Mouse (Mus musculus) CH12.LX (cell line): ENCODE measurements around the gene AC129217.1. TPM values are rescaled to one million over a fixed set of nuclear protein-coding genes. Genes with fewer than 3 reads are reported as not detected.
A peak's percentile ranks its signal among the peaks of the same experiment; 100 is the strongest.

Source experiments
- DNase-seq: peaks from one replicate; pipeline ENCODE4 v3.0.0-alpha.2; 2013; ENCODE audit errors: extremely low read depth
- H3K27ac ChIP-seq: 2 replicates; pipeline ENCODE4 v1.5.1; 2012; ENCODE audit warnings: low read depth, mild to moderate bottlenecking, control low read depth, moderate library complexity; ENCODE audit not compliant: insufficient read depth
- H3K27me3 ChIP-seq: replicated peaks from 2 replicates; pipeline ENCODE3; 2012; ENCODE audit warnings: inconsistent platforms
- H3K36me3 ChIP-seq, 2 experiments: replicated peaks in 1 of 2; 2 replicates each; pipeline versions ENCODE3 to v1.6.1; 2012; ENCODE audit warnings: inconsistent platforms in 1 of 2, low read length in 1 of 2, mild to moderate bottlenecking in 1 of 2, mixed read lengths in 1 of 2, moderate library complexity in 1 of 2; ENCODE audit not compliant: control insufficient read depth in 1 of 2, insufficient read depth in 1 of 2
- H3K4me1 ChIP-seq, 2 experiments: 2 replicates each; pipeline ENCODE4 v1.6.1; 2012; ENCODE audit warnings: inconsistent platforms in 1 of 2, moderate library complexity in 1 of 2; ENCODE audit not compliant: insufficient read depth in 2 of 2, control insufficient read depth in 1 of 2
- H3K4me2 ChIP-seq: 2 replicates; pipeline ENCODE4 v1.6.1; 2012; ENCODE audit warnings: low read depth, mild to moderate bottlenecking, control low read depth; ENCODE audit not compliant: poor library complexity, insufficient read depth, severe bottlenecking
- H3K4me3 ChIP-seq, 3 experiments: fragments of 150-350 bp in 1 of 3; sonication (generic) in 1 of 3; replicated peaks in 1 of 3; 2 replicates each; pipeline versions ENCODE3 to v1.5.1; 2011 to 2012; ENCODE audit warnings: low read depth in 2 of 3, low read length in 2 of 3, mild to moderate bottlenecking in 2 of 3, moderate library complexity in 2 of 3, control low read depth in 1 of 3, improper control_type of control experiment in 1 of 3, inconsistent platforms in 1 of 3, mixed read lengths in 1 of 3; ENCODE audit not compliant: poor library complexity in 1 of 3
- H3K79me2 ChIP-seq: replicated peaks from 2 replicates; pipeline ENCODE4 v1.6.1; 2012; ENCODE audit warnings: mild to moderate bottlenecking, moderate library complexity; ENCODE audit not compliant: control insufficient read depth, poor library complexity, insufficient read depth, severe bottlenecking; ENCODE audit errors: extremely low read depth
- H3K9ac ChIP-seq: 2 replicates; pipeline ENCODE4 v1.6.1; 2012; ENCODE audit warnings: low read depth, mild to moderate bottlenecking, control low read depth, moderate library complexity; ENCODE audit not compliant: insufficient read depth
- H3K9me3 ChIP-seq: replicated peaks from 2 replicates; pipeline ENCODE3; 2012; ENCODE audit warnings: low read length, inconsistent platforms, mixed read lengths
- BHLHE40 ChIP-seq: IDR thresholded peaks from 2 replicates; pipeline ENCODE4 v1.6.1; 2011; ENCODE audit warnings: mild to moderate bottlenecking, low read depth, low read length, improper control_type of control experiment
- CHD1 ChIP-seq: IDR thresholded peaks from 2 replicates; pipeline ENCODE4 v1.6.1; 2012; ENCODE audit warnings: low read depth, low read length, improper control_type of control experiment, inconsistent platforms
- CHD2 ChIP-seq: IDR thresholded peaks from 2 replicates; pipeline ENCODE4 v1.6.1; 2011; ENCODE audit warnings: low read length, improper control_type of control experiment
- CTCF ChIP-seq, 2 experiments: IDR thresholded peaks in 1 of 2; conservative IDR thresholded peaks in 1 of 2; 2 replicates each; pipeline ENCODE4 v1.5.1; 2011 to 2012; ENCODE audit warnings: low read depth in 2 of 2, low read length in 2 of 2, improper control_type of control experiment in 1 of 2, inconsistent platforms in 1 of 2, mild to moderate bottlenecking in 1 of 2, moderate library complexity in 1 of 2
- E2F4 ChIP-seq: IDR thresholded peaks from 2 replicates; pipeline ENCODE4 v1.6.1; 2011; ENCODE audit warnings: low read depth, low read length, improper control_type of control experiment; ENCODE audit not compliant: insufficient replicate concordance
- ELF1 ChIP-seq: IDR thresholded peaks from 2 replicates; pipeline ENCODE4 v1.6.1; 2014; ENCODE audit warnings: low read depth, mild to moderate bottlenecking, inconsistent platforms, low read length, improper control_type of control experiment
- EP300 ChIP-seq: IDR thresholded peaks from 2 replicates; pipeline ENCODE4 v1.6.1; 2011; ENCODE audit warnings: low read length, improper control_type of control experiment
- ETS1 ChIP-seq: conservative IDR thresholded peaks from 2 replicates; pipeline ENCODE4 v1.6.1; 2012; ENCODE audit warnings: low read depth, mild to moderate bottlenecking, inconsistent platforms, low read length, improper control_type of control experiment, moderate library complexity
- GABPA ChIP-seq: IDR thresholded peaks from 2 replicates; pipeline ENCODE4 v1.6.1; 2012; ENCODE audit warnings: low read depth, low read length, improper control_type of control experiment, inconsistent platforms; ENCODE audit not compliant: insufficient replicate concordance
- HCFC1 ChIP-seq: IDR thresholded peaks from 2 replicates; pipeline ENCODE4 v1.6.1; 2012; ENCODE audit warnings: low read depth, mild to moderate bottlenecking, inconsistent platforms, low read length, improper control_type of control experiment
- IRF4 ChIP-seq: IDR thresholded peaks from 2 replicates; pipeline ENCODE4 v1.6.1; 2014; ENCODE audit warnings: low read depth, mild to moderate bottlenecking, inconsistent platforms, low read length, improper control_type of control experiment
- JUN ChIP-seq: IDR thresholded peaks from 2 replicates; pipeline ENCODE4 v1.6.1; 2011; ENCODE audit warnings: low read depth, mild to moderate bottlenecking, low read length, improper control_type of control experiment, moderate library complexity; ENCODE audit not compliant: insufficient read depth
- JUND ChIP-seq: conservative IDR thresholded peaks from 2 replicates; pipeline ENCODE4 v1.6.1; 2011; ENCODE audit warnings: low read depth, low read length, improper control_type of control experiment
- KAT2A ChIP-seq: IDR thresholded peaks from 2 replicates; pipeline ENCODE4 v1.6.1; 2012; ENCODE audit warnings: low read length, improper control_type of control experiment, inconsistent platforms; ENCODE audit not compliant: insufficient replicate concordance
- MAFK ChIP-seq: IDR thresholded peaks from 2 replicates; pipeline ENCODE4 v1.6.1; 2011; ENCODE audit warnings: low read length, improper control_type of control experiment; ENCODE audit not compliant: insufficient replicate concordance
- MAX ChIP-seq: IDR thresholded peaks from 2 replicates; pipeline ENCODE4 v1.6.1; 2011; ENCODE audit warnings: low read length, improper control_type of control experiment
- MAZ ChIP-seq: IDR thresholded peaks from 2 replicates; pipeline ENCODE4 v1.6.1; 2012; ENCODE audit warnings: low read depth, mild to moderate bottlenecking, inconsistent platforms, low read length, improper control_type of control experiment, moderate library complexity
- MEF2A ChIP-seq: IDR thresholded peaks from 2 replicates; pipeline ENCODE4 v1.6.1; 2014; ENCODE audit warnings: low read depth, mild to moderate bottlenecking, inconsistent platforms, low read length, improper control_type of control experiment, borderline replicate concordance
- MXI1 ChIP-seq: IDR thresholded peaks from 2 replicates; pipeline ENCODE4 v1.6.1; 2011; ENCODE audit warnings: mild to moderate bottlenecking, low read depth, low read length, improper control_type of control experiment
- MYC ChIP-seq: IDR thresholded peaks from 2 replicates; pipeline ENCODE4 v1.6.1; 2011; ENCODE audit warnings: low read depth, mild to moderate bottlenecking, improper control_type of control experiment, low read length
- NELFE ChIP-seq: IDR thresholded peaks from 2 replicates; pipeline ENCODE4 v1.6.1; 2011; ENCODE audit warnings: low read depth, low read length, improper control_type of control experiment
- NRF1 ChIP-seq: IDR thresholded peaks from 2 replicates; pipeline ENCODE4 v1.6.1; 2014; ENCODE audit warnings: low read depth, mild to moderate bottlenecking, inconsistent platforms, low read length, improper control_type of control experiment, moderate library complexity
- PAX5 ChIP-seq: IDR thresholded peaks from 2 replicates; pipeline ENCODE4 v1.6.1; 2012; ENCODE audit warnings: low read length, inconsistent platforms, mixed read lengths
- POLR2A ChIP-seq: IDR thresholded peaks from 2 replicates; pipeline ENCODE4 v1.6.1; 2011; ENCODE audit warnings: low read depth, mild to moderate bottlenecking, improper control_type of control experiment, low read length
- POLR2AphosphoS2 ChIP-seq: IDR thresholded peaks from 2 replicates; pipeline ENCODE4 v1.6.1; 2011; ENCODE audit warnings: low read depth, low read length, improper control_type of control experiment
- RAD21 ChIP-seq: IDR thresholded peaks from 2 replicates; pipeline ENCODE4 v1.6.1; 2011; ENCODE audit warnings: low read depth, mild to moderate bottlenecking, low read length, improper control_type of control experiment, moderate library complexity
- RCOR1 ChIP-seq: conservative IDR thresholded peaks from 2 replicates; pipeline ENCODE4 v1.6.1; 2012; ENCODE audit warnings: low read depth, mild to moderate bottlenecking, inconsistent platforms, low read length, improper control_type of control experiment
- SIN3A ChIP-seq: IDR thresholded peaks from 2 replicates; pipeline ENCODE4 v1.6.1; 2012; ENCODE audit warnings: low read length, improper control_type of control experiment, inconsistent platforms
- SMC3 ChIP-seq: IDR thresholded peaks from 2 replicates; pipeline ENCODE4 v1.6.1; 2011; ENCODE audit warnings: low read depth, low read length, improper control_type of control experiment
- TBP ChIP-seq: conservative IDR thresholded peaks from 2 replicates; pipeline ENCODE4 v1.6.1; 2011; ENCODE audit warnings: low read depth, low read length, improper control_type of control experiment
- TCF12 ChIP-seq: IDR thresholded peaks from 2 replicates; pipeline ENCODE4 v1.6.1; 2014; ENCODE audit warnings: low read depth, mild to moderate bottlenecking, inconsistent platforms, low read length, improper control_type of control experiment
- UBTF ChIP-seq: IDR thresholded peaks from 2 replicates; pipeline ENCODE4 v1.6.1; 2012; ENCODE audit warnings: low read depth, mild to moderate bottlenecking, inconsistent platforms, low read length, improper control_type of control experiment, moderate library complexity
- USF1 ChIP-seq: IDR thresholded peaks from 2 replicates; pipeline ENCODE4 v1.6.1; 2014; ENCODE audit warnings: low read depth, mild to moderate bottlenecking, inconsistent platforms, low read length, improper control_type of control experiment
- USF2 ChIP-seq: conservative IDR thresholded peaks from 2 replicates; pipeline ENCODE4 v1.6.1; 2011; ENCODE audit warnings: low read depth, low read length, improper control_type of control experiment
- ZC3H11A ChIP-seq: IDR thresholded peaks from 2 replicates; pipeline ENCODE4 v1.6.1; 2012; ENCODE audit warnings: low read depth, mild to moderate bottlenecking, inconsistent platforms, low read length, improper control_type of control experiment
- ZKSCAN1 ChIP-seq: IDR thresholded peaks from 2 replicates; pipeline ENCODE4 v1.6.1; 2012; ENCODE audit warnings: low read depth, inconsistent platforms, low read length, improper control_type of control experiment, borderline replicate concordance
- ZMIZ1 ChIP-seq: IDR thresholded peaks from 2 replicates; pipeline ENCODE4 v1.6.1; 2012; ENCODE audit warnings: low read depth, mild to moderate bottlenecking, inconsistent platforms, low read length, improper control_type of control experiment
- ZNF384 ChIP-seq: IDR thresholded peaks from 2 replicates; pipeline ENCODE4 v1.6.1; 2012; ENCODE audit warnings: low read depth, low read length, improper control_type of control experiment, inconsistent platforms
- dilution Hi-C: fragments of 300-500 bp; cut with MboI; formaldehyde crosslinking; loops from 2 replicates; pipeline ENCODE4 v1.14.3; 2020; ENCODE audit warnings: low sequenced_read_pairs; ENCODE audit not compliant: extremely low pct_unique_long_range_greater_than_20kb, extremely low pct_ligation_motif_present
- in situ Hi-C: fragments of 300-500 bp; cut with MboI; formaldehyde crosslinking; loops from 3 replicates; pipeline ENCODE4 v1.14.3; 2019; ENCODE audit warnings: low sequenced_read_pairs, low pct_ligation_motif_present, low pct_unique_long_range_greater_than_20kb, mixed read lengths
- polyA plus RNA-seq: library from polyadenylated mRNA; unstranded; fragments of >175 nt; gene quantifications from 2 replicates; pipeline ENCODE4 v1.2.1, GENCODE M21; 2012; ENCODE audit warnings: low read depth; ENCODE audit not compliant: insufficient read length
- total RNA-seq, 2 experiments: library from RNA; depleted of rRNA; stranded (reverse); fragments of 300-350 nt in 1 of 2; fragments of >200 nt in 1 of 2; gene quantifications; 2 replicates each; pipeline ENCODE4 v1.2.3; 2012 to 2014

Gene AC129217.1
- total and polyA plus RNA-seq, 3 experiments: 0.25 to 77.4 (median 5.1) TPM

- H3K4me2 ChIP-seq: peak within 1 kb of the TSS; percentile 88
- H3K9me3 ChIP-seq: no peaks in the 10 kb centered on the region
- DNase-seq: peak; percentile 99
- H3K36me3 ChIP-seq: peaks cover 12 to 27% of the 10 kb centered on the region in 2 experiments
- H3K4me1 ChIP-seq: peaks cover 8 to 49% of the 10 kb centered on the region in 2 experiments
- dilution Hi-C loops (no loop called here), in situ Hi-C loops (no loop called here)
- H3K79me2 ChIP-seq: peaks cover 11% of the 10 kb centered on the region
- peak within 1 kb of the TSS; percentile 64 to 89 (median 82) for H3K4me3 ChIP-seq
- no peaks in the 10 kb centered on the region for H3K27me3 ChIP-seq
- H3K9ac ChIP-seq: peak within 1 kb of the TSS; percentile 73
- peak within 1 kb of the TSS; percentile 63 for H3K27ac ChIP-seq
- TF ChIP-seq JUN: no peak
- TF ChIP-seq RCOR1: 0 out of 2 replicates have a peak, but pooled peaks have one; percentile 24
- peak; percentile 87; the same call in 1 of the 2 replicates for TF ChIP-seq E2F4
- TF ChIP-seq ELF1: peak; percentile 65
- 0 out of 2 replicates have a peak, but pooled peaks have one; percentile 25 for TF ChIP-seq TCF12
- TF ChIP-seq HCFC1: peak; percentile 71
- no peak for TF ChIP-seq SMC3
- TF ChIP-seq USF1: no peak
- TF ChIP-seq IRF4: 0 out of 2 replicates have a peak, but pooled peaks have one; percentile 31
- TF ChIP-seq ZNF384: no peak
- 0 out of 2 replicates have a peak, but pooled peaks have one; percentile 32 for TF ChIP-seq MAFK
- no peak for TF ChIP-seq PAX5
- peak; percentile 37; the same call in 1 of the 2 replicates for TF ChIP-seq ETS1
- TF ChIP-seq POLR2AphosphoS2: peak; percentile 76; the same call in 1 of the 2 replicates
- peak; percentile 41; the same call in 1 of the 2 replicates for TF ChIP-seq NRF1
- TF ChIP-seq SIN3A: peak; percentile 81
- TF ChIP-seq MEF2A: peak; percentile 39; the same call in 1 of the 2 replicates
- TF ChIP-seq UBTF: no peak
- TF ChIP-seq GABPA: no peak
- TF ChIP-seq ZC3H11A: no peak
- TF ChIP-seq ZMIZ1: 0 out of 2 replicates have a peak, but pooled peaks have one; percentile 64
- TF ChIP-seq BHLHE40: no peak
- TF ChIP-seq TBP: peak; percentile 80; the same call in 1 of the 2 replicates
- TF ChIP-seq JUND: no peak; the same call in 1 of the 2 replicates
- no peak for TF ChIP-seq CTCF (conservative IDR thresholded peaks at IDR 0.05 in 1 of 2, IDR thresholded peaks at IDR 0.05 in 1 of 2; ENCODE audit: low read depth in 2 of 2, low read length in 2 of 2)
- TF ChIP-seq CHD2: peak; percentile 94
- TF ChIP-seq USF2: no peak
- TF ChIP-seq EP300: peak; percentile 1; the same call in 1 of the 2 replicates
- TF ChIP-seq NELFE: peak; percentile 91
- TF ChIP-seq MAZ: peak; percentile 57; the same call in 1 of the 2 replicates
- peak; percentile 70 for TF ChIP-seq MAX
- no peak for TF ChIP-seq ZKSCAN1
- peak; percentile 67 for TF ChIP-seq POLR2A
- peak; percentile 72; the same call in 1 of the 2 replicates for TF ChIP-seq MXI1
- TF ChIP-seq CHD1: no peak
- TF ChIP-seq KAT2A: peak; percentile 76; the same call in 1 of the 2 replicates
- no peak for TF ChIP-seq RAD21
- TF ChIP-seq MYC: no peak
Observed at GRCm38 (mm10) chr19:8802130-8802821, 27.3 kb upstream of the AC129217.1 start, which contains the start of gene Zbtb3. TSS of gene Zbtb3 (plus strand) at chr19:8802555.
